Mouse (Mus musculus) CD4-positive helper T cell, adult 2 months (primary cell): Measurements from ENCODE around the gene Nuak2.

Experiments used
- DNase-seq: peaks from one replicate; pipeline ENCODE4 v3.0.0-alpha.2; 2012; ENCODE audit warnings: low read depth, missing footprints, low spot score

Gene Nuak2

GRCm38 (mm10) chr1:132351058-132351457 is 35.1 kb downstream of the Nuak2 start:
- no peak for DNase-seq

GRCm38 (mm10) chr1:132353389-132353788 is 37.5 kb downstream of the Nuak2 start:
- no peak for DNase-seq

GRCm38 (mm10) chr1:132354234-132354633 is 38.3 kb downstream of the Nuak2 start:
- no peak for DNase-seq

- DNase-seq: no peak
Measured at GRCm38 (mm10) chr1:132355162-132355601, 39.3 kb downstream of the Nuak2 start.

GRCm38 (mm10) chr1:132355841-132356242 is 39.9 kb downstream of the Nuak2 start:
- peak; percentile 74 for DNase-seq

GRCm38 (mm10) chr1:132356841-132357240 is 40.9 kb downstream of the Nuak2 start:
- no peak for DNase-seq

GRCm38 (mm10) chr1:132361959-132362358 is 46.0 kb downstream of the Nuak2 start:
- DNase-seq: no peak

- no peak for DNase-seq
Measured at GRCm38 (mm10) chr1:132364388-132364787, 48.5 kb downstream of the Nuak2 start.

- no peak for DNase-seq
Measured at GRCm38 (mm10) chr1:132364896-132365557, 49.1 kb downstream of the Nuak2 start.

GRCm38 (mm10) chr1:132365645-132366044 is 49.7 kb downstream of the Nuak2 start:
- no peak for DNase-seq

- no peak for DNase-seq
Measured at GRCm38 (mm10) chr1:132366235-132366634, 50.3 kb downstream of the Nuak2 start.

GRCm38 (mm10) chr1:132366937-132367336 is 51.0 kb downstream of the Nuak2 start:
- no peak for DNase-seq

GRCm38 (mm10) chr1:132367692-132368506 is 52.0 kb downstream of the Nuak2 start:
- peak; percentile 54 for DNase-seq

GRCm38 (mm10) chr1:132370681-132371173 is 54.8 kb downstream of the Nuak2 start:
- DNase-seq: no peak

GRCm38 (mm10) chr1:132371298-132372081 is 55.6 kb downstream of the Nuak2 start:
- DNase-seq: no peak

- DNase-seq: no peak
Measured at GRCm38 (mm10) chr1:132372354-132372753, 56.4 kb downstream of the Nuak2 start.

GRCm38 (mm10) chr1:132372896-132373534 is 57.1 kb downstream of the Nuak2 start:
- DNase-seq: no peak

- no peak for DNase-seq
Measured at GRCm38 (mm10) chr1:132374140-132374872, 58.4 kb downstream of the Nuak2 start.

GRCm38 (mm10) chr1:132374873-132375244 is 58.9 kb downstream of the Nuak2 start:
- DNase-seq: no peak

GRCm38 (mm10) chr1:132375256-132375655 is 59.3 kb downstream of the Nuak2 start:
- DNase-seq: no peak
